Mouse (Mus musculus) hindbrain, embryonic 14.5 days (tissue): ENCODE data around the gene Slc12a9. TPM values are rescaled to one million over a fixed set of nuclear protein-coding genes. Genes with fewer than 3 reads are reported as not detected.

Experiments
- ATAC-seq: fragments of 200-750 bp; cut with Nextera tagmentation; 2 replicates; pipeline ENCODE4 v1.8.0; 2017; ENCODE audit warnings: moderate number of reproducible peaks, mild to moderate bottlenecking, moderate TSS enrichment, moderate library complexity; ENCODE audit not compliant: low FRiP score
- DNase-seq: peaks from one replicate; pipeline ENCODE4 v3.0.0-alpha.2; 2015; ENCODE audit warnings: low spot score
- H3K27ac ChIP-seq: fragments of 300-500 bp; sonication (generic); 2 replicates; pipeline ENCODE4 v1.5.1; 2014; ENCODE audit warnings: mild to moderate bottlenecking, moderate library complexity
- H3K27me3 ChIP-seq: fragments of 300-500 bp; sonication (generic); 2 replicates; pipeline ENCODE4 v1.6.1; 2014; ENCODE audit warnings: mild to moderate bottlenecking, low read length, mixed read lengths; ENCODE audit not compliant: control insufficient read depth, insufficient read depth
- H3K36me3 ChIP-seq: fragments of 300-500 bp; sonication (generic); replicated peaks from 2 replicates; pipeline ENCODE4 v1.6.1; 2014; ENCODE audit not compliant: control insufficient read depth, insufficient read depth
- H3K4me1 ChIP-seq: fragments of 300-500 bp; sonication (generic); replicated peaks from 2 replicates; pipeline ENCODE4 v1.6.1; 2014; ENCODE audit warnings: antibody characterized with exemption, low read length, mixed read lengths; ENCODE audit not compliant: control insufficient read depth, insufficient read depth
- H3K4me2 ChIP-seq: fragments of 300-500 bp; sonication (generic); replicated peaks from 2 replicates; pipeline ENCODE4 v1.6.1; 2014; ENCODE audit warnings: mild to moderate bottlenecking, moderate library complexity
- H3K4me3 ChIP-seq: fragments of 300-500 bp; sonication (generic); replicated peaks from 2 replicates; pipeline ENCODE4 v1.5.1; 2014; ENCODE audit warnings: mild to moderate bottlenecking, low read length
- H3K9ac ChIP-seq: fragments of 300-500 bp; sonication (generic); 2 replicates; pipeline ENCODE4 v1.6.1; 2014
- H3K9me3 ChIP-seq: fragments of 300-500 bp; sonication (generic); 2 replicates; pipeline ENCODE4 v1.6.1; 2016; ENCODE audit warnings: low read length; ENCODE audit not compliant: control insufficient read depth
- WGBS: fragments of 180-500 bp; shearing (Covaris S2); extraction: QIAGEN DNeasy Blood & Tissue Kit; methylation state at CpG from one replicate; pipeline ENCODE4 v1.1.7; 2014; 5-methylcytosine and 5-hydroxymethylcytosine counted together
- polyA plus RNA-seq: library from polyadenylated mRNA; unstranded; fragments of >200 nt; fragmentation: Nextera tagmentation; extraction: Ambion mirVana; gene quantifications from 2 replicates; pipeline ENCODE4 v1.2.1, GENCODE M21; 2014

Slc12a9 gene
- polyA plus RNA-seq, 1 experiment from 2014 or later: 17.6 TPM

- Histone ChIP-seq H3K36me3 (peaks cover 50% of the 10 kb centered on the region), H3K4me2 (no peak overlapping the region), H3K9ac (no peak overlapping the region), H3K9me3 (no peaks in the 10 kb centered on the region), H3K4me1 (peaks cover 12% of the 10 kb centered on the region), H3K4me3 (no peak overlapping the region), H3K27me3 (no peaks in the 10 kb centered on the region), H3K27ac (no peak overlapping the region)
- WGBS: 96% methylated on average over 1 of the region's 1 CpGs
- ATAC-seq: no peak
- no peak for DNase-seq
Observed at GRCm38 (mm10) chr5:137318570-137318969, 14.8 kb downstream of the Slc12a9 start.

GRCm38 (mm10) chr5:137317361-137317760, 16.0 kb downstream of the Slc12a9 start:
- Histone ChIP-seq H3K9me3 (no peaks in the 10 kb centered on the region), H3K27me3 (no peaks in the 10 kb centered on the region), H3K36me3 (peaks cover 42% of the 10 kb centered on the region), H3K4me3 (no peak overlapping the region), H3K4me1 (peaks cover 12% of the 10 kb centered on the region), H3K4me2 (no peak overlapping the region), H3K9ac (no peak overlapping the region), H3K27ac (no peak overlapping the region)
- DNase-seq (no peak), ATAC-seq (no peak)
- WGBS: 92% methylated on average over 8 of the region's 8 CpGs

GRCm38 (mm10) chr5:137315084-137315903, 18.1 kb downstream of the Slc12a9 start:
- no peak overlapping the region for H3K4me2 ChIP-seq

GRCm38 (mm10) chr5:137314193-137315083, 19.0 kb downstream of the Slc12a9 start, which contains the start of gene Trip6:
Gene Trip6, minus strand, starts transcription at chr5:137314404.
- Histone ChIP-seq H3K9ac (peak within 1 kb of the TSS; percentile 63), H3K9me3 (no peaks in the 10 kb centered on the region), H3K27me3 (no peaks in the 10 kb centered on the region), H3K36me3 (peaks cover 30% of the 10 kb centered on the region), H3K4me1 (peaks cover 12% of the 10 kb centered on the region), H3K4me3 (peak within 1 kb of the TSS; percentile 38), H3K4me2 (peak within 1 kb of the TSS; percentile 59), H3K27ac (peak within 1 kb of the TSS; percentile 58; the same call in 1 of the 2 replicates)
- ATAC-seq: peak; percentile 79
- DNase-seq: peak; percentile 78
- WGBS: 17% methylated on average over 29 of the region's 30 CpGs

More at GRCm38 (mm10) chr5:137315084-137315903, 18.1 kb downstream of the Slc12a9 start:
- Histone ChIP-seq H3K27ac (no peak overlapping the region), H3K36me3 (peaks cover 30% of the 10 kb centered on the region), H3K4me1 (peaks cover 12% of the 10 kb centered on the region), H3K27me3 (no peaks in the 10 kb centered on the region), H3K9ac (no peak overlapping the region), H3K9me3 (no peaks in the 10 kb centered on the region), H3K4me3 (no peak overlapping the region)
- DNase-seq (no peak), ATAC-seq (peak; percentile 25; the same call in 1 of the 2 replicates)
- 41% methylated on average over 30 of the region's 30 CpGs for WGBS

GRCm38 (mm10) chr5:137313466-137314192, 19.8 kb downstream of the Slc12a9 start:
- WGBS: 5% methylated on average over 22 of the region's 22 CpGs
- peak overlapping the region; percentile 58; the same call in 1 of the 2 replicates for H3K27ac ChIP-seq
- peaks cover 12% of the 10 kb centered on the region for H3K4me1 ChIP-seq
- peaks cover 34% of the 10 kb centered on the region for H3K36me3 ChIP-seq
- DNase-seq (no peak), ATAC-seq (peak; percentile 10; the same call in 1 of the 2 replicates)
- no peaks in the 10 kb centered on the region for H3K9me3 ChIP-seq
- peak overlapping the region; percentile 38 for H3K4me3 ChIP-seq
- peak overlapping the region; percentile 59 for H3K4me2 ChIP-seq
- H3K27me3 ChIP-seq: no peaks in the 10 kb centered on the region
- peak overlapping the region; percentile 63 for H3K9ac ChIP-seq

- DNase-seq (no peak), ATAC-seq (no peak)
- WGBS: 97% methylated on average over 4 of the region's 4 CpGs
- H3K4me2 ChIP-seq: peak overlapping the region; percentile 53
- peak overlapping the region; percentile 96 for H3K9ac ChIP-seq
- H3K27ac ChIP-seq: peak overlapping the region; percentile 95
- peaks cover 31% of the 10 kb centered on the region for H3K4me1 ChIP-seq
- H3K4me3 ChIP-seq: peak overlapping the region; percentile 76
- H3K36me3 ChIP-seq: peaks cover 38% of the 10 kb centered on the region
- no peaks in the 10 kb centered on the region for H3K27me3 ChIP-seq
- H3K9me3 ChIP-seq: no peaks in the 10 kb centered on the region
Observed at GRCm38 (mm10) chr5:137308356-137308755, 25.0 kb downstream of the Slc12a9 start.

- H3K4me1 ChIP-seq: peaks cover 31% of the 10 kb centered on the region
- DNase-seq (peak; percentile 95), ATAC-seq (peak; percentile 87)
- H3K4me2 ChIP-seq: peak within 1 kb of the TSS; percentile 76
- H3K27me3 ChIP-seq: no peaks in the 10 kb centered on the region
- peak within 1 kb of the TSS; percentile 76 for H3K4me3 ChIP-seq
- WGBS: under 1% methylated on average over 65 of the region's 72 CpGs
- no peaks in the 10 kb centered on the region for H3K9me3 ChIP-seq
- peak within 1 kb of the TSS; percentile 95 for H3K27ac ChIP-seq
- peak within 1 kb of the TSS; percentile 96 for H3K9ac ChIP-seq
- H3K36me3 ChIP-seq: peaks cover 49% of the 10 kb centered on the region
Observed at GRCm38 (mm10) chr5:137307071-137307912, 26.1 kb downstream of the Slc12a9 start, which contains the start of gene Srrt. Gene Srrt, minus strand, starts transcription at chr5:137307674.

GRCm38 (mm10) chr5:137306439-137307005, 26.9 kb downstream of the Slc12a9 start:
- peaks cover 57% of the 10 kb centered on the region for H3K36me3 ChIP-seq
- H3K27me3 ChIP-seq: no peaks in the 10 kb centered on the region
- WGBS: 14% methylated on average over 12 of the region's 12 CpGs
- ATAC-seq (no peak), DNase-seq (no peak)
- H3K4me1 ChIP-seq: peaks cover 31% of the 10 kb centered on the region
- H3K9ac ChIP-seq: peak overlapping the region; percentile 96
- H3K27ac ChIP-seq: peak overlapping the region; percentile 95
- peak overlapping the region; percentile 76 for H3K4me2 ChIP-seq
- no peaks in the 10 kb centered on the region for H3K9me3 ChIP-seq
- peak overlapping the region; percentile 76 for H3K4me3 ChIP-seq
